8 mouse cellular contexts compared by ENCODE assay signal in the genomic region with DNA sequence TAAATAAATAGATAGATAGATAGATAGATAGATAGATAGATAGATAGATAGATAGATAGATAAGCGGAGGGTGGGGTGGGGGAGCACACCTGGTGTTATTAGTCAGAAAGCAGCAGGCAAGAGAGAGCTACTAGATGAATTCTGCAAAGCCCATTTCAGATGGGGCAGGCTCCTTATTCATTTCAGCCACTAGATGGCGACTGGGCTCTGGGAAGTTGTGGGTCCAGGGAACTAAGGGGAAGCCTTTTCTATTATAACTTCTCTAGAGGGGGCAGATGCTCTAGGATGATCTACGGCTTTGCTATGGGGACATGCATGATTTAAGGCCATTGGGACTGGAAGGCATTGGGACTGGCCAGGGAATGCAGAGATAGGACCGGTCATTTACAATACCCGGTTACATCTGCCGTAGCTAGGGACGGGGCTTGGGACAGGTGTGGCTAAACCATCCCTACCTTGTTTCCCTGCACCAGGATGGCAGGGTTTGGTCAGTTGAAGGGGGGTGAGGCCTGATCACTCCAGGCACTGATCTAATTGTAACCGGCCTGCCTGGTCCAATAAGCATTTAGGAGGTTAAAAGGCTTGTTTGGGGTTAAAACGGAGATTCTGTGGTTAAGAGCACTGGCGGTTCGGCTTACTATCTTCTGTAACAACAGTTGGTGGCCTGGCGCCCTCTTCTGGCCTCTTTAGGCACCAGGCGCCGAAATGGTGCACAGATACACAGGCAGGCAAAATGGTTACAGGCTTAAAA. TPM values are rescaled to one million over a fixed set of nuclear protein-coding genes. Genes with fewer than 3 reads are reported as not detected.
DNase-seq lines count a peak whose midpoint lies in the region; ATAC-seq and TF ChIP-seq lines count a peak whose summit lies in the region.

No protein-coding gene starts in this region.

- no peak for ATAC-seq in cerebellum, adult (ENCODE audit: insufficient number of reproducible peaks, low FRiP score, low TSS enrichment)
- peak; percentile 54 for ATAC-seq in Patski
- peak; percentile 67 for ATAC-seq in kidney, embryonic 16.5 days (ENCODE audit: low FRiP score, low TSS enrichment)

- H3K27me3 ChIP-seq in Patski, result no peaks in the 10 kb centered on the region
- H3K27me3 ChIP-seq in heart, embryonic 10.5 days (ENCODE audit: insufficient read depth, poor library complexity, severe bottlenecking), result peaks cover 36% of the 10 kb centered on the region
- H3K27me3 ChIP-seq in kidney, embryonic 16.5 days (ENCODE audit: insufficient read depth, low read length), result no peaks in the 10 kb centered on the region

- 0 out of 2 replicates have a peak, but pooled peaks cover 3% of the 10 kb centered on the region for H3K9me3 ChIP-seq in heart, embryonic 10.5 days
- H3K9me3 ChIP-seq in kidney, embryonic 16.5 days (ENCODE audit: low read length), result no peaks in the 10 kb centered on the region

- H3K27ac ChIP-seq in heart, embryonic 10.5 days, result no peak overlapping the region
- no peak overlapping the region for H3K27ac ChIP-seq in kidney, embryonic 16.5 days (ENCODE audit: low read length)

- 0 out of 2 replicates have a peak overlapping the region, but pooled peaks have one; percentile 18 for H3K4me3 ChIP-seq in heart, embryonic 10.5 days
- H3K4me3 ChIP-seq in kidney, embryonic 16.5 days (ENCODE audit: low read length), result no peak overlapping the region

- peak; percentile 51 to 59 for DNase-seq in cerebellum, adult 18-20 months
- no peak for DNase-seq in Patski (ENCODE audit: low read depth, low spot score)
- peak; percentile 48 to 74 for DNase-seq in cerebellum, postnatal 4 days (ENCODE audit: low spot score in 2 of 2)
- DNase-seq in heart, embryonic 10.5 days (ENCODE audit: low spot score), result no peak
- DNase-seq in lung, postnatal 10 days, result peak; percentile 74
- peak; percentile 76 for DNase-seq in retina, postnatal 1 day

- in situ Hi-C loops in Patski (cut with MboI; ENCODE audit: low pct_unique_long_range_greater_than_20kb), result loop anchor here (5.0 kb wide), 2 partner anchors 110 to 135 kb away; no protein-coding TSS in a partner anchor

- 0 out of 2 replicates have a peak, but pooled peaks cover 4% of the 10 kb centered on the region for H3K4me1 ChIP-seq in heart, embryonic 10.5 days
- no peaks in the 10 kb centered on the region for H3K4me1 ChIP-seq in kidney, embryonic 16.5 days (ENCODE audit: insufficient read depth, low read length)

- H3K4me2 ChIP-seq in kidney, embryonic 16.5 days (replicated peaks; ENCODE audit: low read depth, low read length), result peak overlapping the region; percentile 17

- H3K9ac ChIP-seq in kidney, embryonic 16.5 days (replicated peaks; ENCODE audit: low read length), result no peak overlapping the region

- H3K36me3 ChIP-seq in heart, embryonic 10.5 days, result no peaks in the 10 kb centered on the region
- no peaks in the 10 kb centered on the region for H3K36me3 ChIP-seq in kidney, embryonic 16.5 days (ENCODE audit: insufficient read depth, low read length)

- TF ChIP-seq CTCF in Patski (IDR thresholded peaks at IDR 0.05), result peak; percentile 89

- WGBS in heart, embryonic 10.5 days, result 16% methylated on average over 14 of the region's 14 CpGs
- WGBS in kidney, embryonic 16.5 days, result 10% methylated on average over 14 of the region's 14 CpGs

- CTCF ChIA-PET in Patski (lab: Charles Lee), result interaction anchor here (0.8 to 4.3 kb wide), 18 partner anchors 9 to 145 kb away, joined by 3 to 22 read pairs (median 4); no protein-coding TSS in a partner anchor

- POLR2A ChIA-PET in Patski (lab: Charles Lee), result interaction anchor here (0.6 to 0.7 kb wide), 2 partner anchors 34 to 138 kb away, joined by 3 read pairs; no protein-coding TSS in a partner anchor

RNA-seq across cellular contexts. Expression of a gene that starts 7.2 kb away (rescaled TPM):
- polyA plus RNA-seq in Patski (2021), result 0.26 TPM
- polyA plus RNA-seq in heart, embryonic 10.5 days (2016; fragmentation: Nextera tagmentation; extraction: Ambion mirVana), result 0.06 and 0.11 TPM in 2 replicates
- polyA plus RNA-seq in kidney, embryonic 16.5 days (2015; fragmentation: Nextera tagmentation; extraction: Ambion mirVana), result 0.12 TPM in 2 replicates

RNA-seq across cellular contexts. Expression of a gene that starts 45.9 kb away (rescaled TPM):
- polyA plus RNA-seq in Patski (2021), result 112 TPM
- polyA plus RNA-seq in heart, embryonic 10.5 days (2016; fragmentation: Nextera tagmentation; extraction: Ambion mirVana), result 183 and 245 TPM in 2 replicates
- polyA plus RNA-seq in kidney, embryonic 16.5 days (2015; fragmentation: Nextera tagmentation; extraction: Ambion mirVana), result 179 and 180 TPM in 2 replicates

Comparison
In these comparisons a context has a peak if more than half of its experiments do, and no peak if none do; other contexts are left out.
1. DNase-seq: peak in cerebellum, adult 18-20 months (2 of 2), cerebellum, postnatal 4 days (2 of 2), lung, postnatal 10 days (single experiment) and retina, postnatal 1 day (single experiment); none in Patski (single experiment) and heart, embryonic 10.5 days (single experiment).